Mouse (Mus musculus): ENCODE data around the gene Taar1. TPM values are rescaled to one million over a fixed set of nuclear protein-coding genes. Genes with fewer than 3 reads are reported as not detected.

The Taar1 gene
- total and polyA plus RNA-seq, 2 experiments from 2014 or later = not detected

DNA sequence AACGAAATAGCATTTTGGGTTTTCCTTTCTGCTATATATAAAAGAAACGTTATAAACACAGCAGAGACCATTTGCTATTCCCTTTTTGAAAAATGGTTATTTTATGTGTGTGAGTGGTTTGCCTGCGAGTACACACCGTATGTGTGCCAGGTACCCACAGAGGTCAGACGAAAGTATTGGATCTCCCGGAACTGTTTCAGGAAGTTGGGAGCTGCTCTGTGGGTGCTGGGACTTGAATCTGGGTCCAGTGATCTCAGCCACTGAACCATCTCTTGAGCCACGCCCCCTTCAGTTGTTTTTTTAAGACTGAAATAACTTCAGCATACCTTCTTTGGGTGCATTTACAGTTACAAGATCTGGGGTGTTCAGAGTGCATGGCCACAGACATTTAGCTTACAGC is 24.8 kb upstream of the Taar1 start:
- no peaks in the 10 kb centered on the region for H3K4me1 ChIP-seq (ENCODE audit: insufficient read depth, low read length)
- WGBS = 82% methylated on average over 7 of the region's 7 CpGs
- no peak overlapping the region for H3K27ac ChIP-seq (ENCODE audit: low read depth, low read length)
- H3K27me3 ChIP-seq (ENCODE audit: insufficient read depth, low read length) = no peaks in the 10 kb centered on the region
- no peak overlapping the region for H3K4me3 ChIP-seq (ENCODE audit: low read depth, low read length)
- H3K36me3 ChIP-seq (ENCODE audit: insufficient read depth, low read length) = no peaks in the 10 kb centered on the region
- no peak overlapping the region for H3K4me2 ChIP-seq (ENCODE audit: low read depth, low read length, poor library complexity, severe bottlenecking)
- no peak for TF ChIP-seq CTCF (IDR thresholded peaks at IDR 0.05)
- DNase-seq (ENCODE audit: low spot score) (no peak), ATAC-seq (ENCODE audit: low FRiP score) (no peak)
- H3K9ac ChIP-seq (replicated peaks; ENCODE audit: low read length, poor library complexity, severe bottlenecking) = no peak overlapping the region
- H3K9me3 ChIP-seq (ENCODE audit: low read length) = no peaks in the 10 kb centered on the region

DNA sequence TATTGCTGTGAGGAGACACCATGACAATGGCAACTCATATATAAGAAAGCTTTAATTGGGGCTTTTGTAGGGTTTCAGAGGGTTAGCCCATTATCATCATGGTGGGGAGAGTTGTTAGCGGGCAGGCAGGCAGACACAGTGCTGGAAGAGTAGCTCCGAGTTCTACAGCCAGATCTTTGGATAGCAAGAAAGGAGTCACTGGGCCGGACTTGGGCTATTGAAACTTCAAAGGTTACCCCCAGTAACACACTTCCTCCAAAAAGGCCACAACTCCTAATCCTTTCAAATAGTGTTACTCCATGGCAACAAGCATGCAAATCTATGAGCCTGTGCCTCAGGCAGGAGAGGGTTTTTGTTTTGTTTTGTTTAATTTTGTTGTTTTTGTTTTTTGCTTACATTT is 19.0 kb upstream of the Taar1 start:
- Histone ChIP-seq H3K36me3 (ENCODE audit: insufficient read depth, low read length) (no peaks in the 10 kb centered on the region), H3K27me3 (ENCODE audit: insufficient read depth, low read length) (no peaks in the 10 kb centered on the region), H3K4me3 (ENCODE audit: low read depth, low read length) (no peak overlapping the region), H3K27ac (ENCODE audit: low read depth, low read length) (no peak overlapping the region), H3K4me1 (ENCODE audit: insufficient read depth, low read length) (no peaks in the 10 kb centered on the region), H3K9ac (replicated peaks; ENCODE audit: low read length, poor library complexity, severe bottlenecking) (no peak overlapping the region), H3K4me2 (ENCODE audit: low read depth, low read length, poor library complexity, severe bottlenecking) (no peak overlapping the region), H3K9me3 (ENCODE audit: low read length) (no peaks in the 10 kb centered on the region)
- no peak for ATAC-seq (ENCODE audit: low FRiP score)
- DNase-seq (ENCODE audit: low spot score) = peak; percentile 3
- TF ChIP-seq CTCF (IDR thresholded peaks at IDR 0.05) = no peak
- WGBS = 23% methylated on average over 3 of the region's 3 CpGs

DNA sequence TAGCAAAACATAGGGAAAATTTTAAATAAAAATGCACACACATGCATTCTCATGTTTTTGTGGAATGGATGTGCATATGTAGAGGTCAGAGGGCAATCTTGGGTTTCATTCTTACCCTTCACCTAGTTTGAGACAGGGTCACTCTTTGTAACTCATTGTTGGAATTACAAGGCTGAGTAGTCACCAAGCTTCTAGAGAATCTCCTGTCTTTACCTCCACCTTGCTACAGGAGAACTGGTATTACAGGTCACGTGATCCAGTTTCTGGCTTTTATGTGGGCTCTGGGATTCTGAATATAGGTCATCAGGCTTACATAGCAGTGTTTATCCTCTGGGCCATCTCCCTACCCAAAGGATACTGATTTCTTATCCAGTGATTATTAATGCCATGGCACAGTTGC is 14.5 kb upstream of the Taar1 start:
- Histone ChIP-seq H3K27ac (ENCODE audit: low read depth, low read length) (no peak overlapping the region), H3K4me2 (ENCODE audit: low read depth, low read length, poor library complexity, severe bottlenecking) (no peak overlapping the region), H3K36me3 (ENCODE audit: insufficient read depth, low read length) (no peaks in the 10 kb centered on the region), H3K4me1 (ENCODE audit: insufficient read depth, low read length) (no peaks in the 10 kb centered on the region), H3K9me3 (ENCODE audit: low read length) (no peaks in the 10 kb centered on the region), H3K9ac (replicated peaks; ENCODE audit: low read length, poor library complexity, severe bottlenecking) (no peak overlapping the region), H3K27me3 (ENCODE audit: insufficient read depth, low read length) (no peaks in the 10 kb centered on the region), H3K4me3 (ENCODE audit: low read depth, low read length) (no peak overlapping the region)
- DNase-seq (ENCODE audit: low spot score) (no peak), ATAC-seq (ENCODE audit: low FRiP score) (no peak)
- WGBS = 87% methylated on average over 1 of the region's 1 CpGs
- TF ChIP-seq CTCF (IDR thresholded peaks at IDR 0.05) = no peak

GRCm38 (mm10) chr10:23922468-23922867 is 2.3 kb downstream of the Taar1 start:
- WGBS = 71% methylated on average over 3 of the region's 3 CpGs
- no peak overlapping the region for H3K4me3 ChIP-seq (ENCODE audit: low read depth, low read length)
- no peak overlapping the region for H3K9ac ChIP-seq (replicated peaks; ENCODE audit: low read length, poor library complexity, severe bottlenecking)
- ATAC-seq (ENCODE audit: low FRiP score) (no peak), DNase-seq (ENCODE audit: low spot score) (no peak)
- TF ChIP-seq CTCF (IDR thresholded peaks at IDR 0.05) = no peak
- no peaks in the 10 kb centered on the region for H3K4me1 ChIP-seq (ENCODE audit: insufficient read depth, low read length)
- no peak overlapping the region for H3K27ac ChIP-seq (ENCODE audit: low read depth, low read length)
- no peak overlapping the region for H3K4me2 ChIP-seq (ENCODE audit: low read depth, low read length, poor library complexity, severe bottlenecking)
- no peaks in the 10 kb centered on the region for H3K36me3 ChIP-seq (ENCODE audit: insufficient read depth, low read length)
- H3K9me3 ChIP-seq (ENCODE audit: low read length) = no peaks in the 10 kb centered on the region
- H3K27me3 ChIP-seq (ENCODE audit: insufficient read depth, low read length) = no peaks in the 10 kb centered on the region

GRCm38 (mm10) chr10:23923941-23924340 is 3.8 kb downstream of the Taar1 start:
- Histone ChIP-seq H3K9ac (replicated peaks; ENCODE audit: low read length, poor library complexity, severe bottlenecking) (no peak overlapping the region), H3K9me3 (ENCODE audit: low read length) (no peaks in the 10 kb centered on the region), H3K4me2 (ENCODE audit: low read depth, low read length, poor library complexity, severe bottlenecking) (no peak overlapping the region), H3K4me3 (ENCODE audit: low read depth, low read length) (no peak overlapping the region), H3K27ac (ENCODE audit: low read depth, low read length) (no peak overlapping the region), H3K4me1 (ENCODE audit: insufficient read depth, low read length) (no peaks in the 10 kb centered on the region), H3K36me3 (ENCODE audit: insufficient read depth, low read length) (no peaks in the 10 kb centered on the region), H3K27me3 (ENCODE audit: insufficient read depth, low read length) (no peaks in the 10 kb centered on the region)
- no peak for ATAC-seq (ENCODE audit: low FRiP score)
- no peak for TF ChIP-seq CTCF (IDR thresholded peaks at IDR 0.05)
- WGBS = 83% methylated on average over 2 of the region's 2 CpGs
- DNase-seq (ENCODE audit: low spot score) = no peak

DNA sequence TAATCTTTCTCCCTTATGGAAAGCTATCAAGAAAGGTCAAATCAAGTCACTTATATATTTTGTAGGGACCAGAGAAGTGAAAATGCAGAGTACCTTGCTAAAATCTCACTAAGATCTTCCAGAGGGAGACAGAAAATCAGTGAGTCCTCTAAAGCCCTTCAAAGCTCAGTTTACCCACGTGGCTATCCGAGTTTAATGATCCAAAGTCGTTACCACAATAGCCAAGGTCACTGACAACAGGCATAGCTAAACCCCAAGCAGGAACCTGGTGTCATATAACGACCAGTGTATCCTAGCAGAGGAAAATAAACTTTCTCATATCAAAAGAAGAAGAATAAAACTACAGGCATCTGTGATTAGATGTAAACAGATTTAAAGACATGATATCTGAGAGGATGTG is 17.5 kb downstream of the Taar1 start:
- no peak overlapping the region for H3K9ac ChIP-seq (replicated peaks; ENCODE audit: low read length, poor library complexity, severe bottlenecking)
- 45% methylated on average over 4 of the region's 4 CpGs for WGBS
- H3K9me3 ChIP-seq (ENCODE audit: low read length) = no peaks in the 10 kb centered on the region
- H3K36me3 ChIP-seq (ENCODE audit: insufficient read depth, low read length) = no peaks in the 10 kb centered on the region
- DNase-seq (ENCODE audit: low spot score) (no peak), ATAC-seq (ENCODE audit: low FRiP score) (no peak)
- no peak overlapping the region for H3K4me3 ChIP-seq (ENCODE audit: low read depth, low read length)
- H3K4me2 ChIP-seq (ENCODE audit: low read depth, low read length, poor library complexity, severe bottlenecking) = no peak overlapping the region
- no peaks in the 10 kb centered on the region for H3K27me3 ChIP-seq (ENCODE audit: insufficient read depth, low read length)
- H3K4me1 ChIP-seq (ENCODE audit: insufficient read depth, low read length) = no peaks in the 10 kb centered on the region
- H3K27ac ChIP-seq (ENCODE audit: low read depth, low read length) = no peak overlapping the region
- TF ChIP-seq CTCF (IDR thresholded peaks at IDR 0.05) = no peak
